Mouse (Mus musculus) neural tube, embryonic 11.5 days (tissue): ENCODE results near the gene Dennd1a. TPM values are rescaled to one million over a fixed set of nuclear protein-coding genes. Genes with fewer than 3 reads are reported as not detected.

Experiments used
- ATAC-seq: fragments of 200-750 bp; cut with Nextera tagmentation; 2 replicates; pipeline ENCODE4 v1.8.0; 2017; ENCODE audit warnings: moderate number of reproducible peaks, mild to moderate bottlenecking, moderate TSS enrichment, moderate library complexity; ENCODE audit not compliant: insufficient read depth, low FRiP score, low TSS enrichment
- DNase-seq: peaks from one replicate; pipeline ENCODE4 v3.0.0-alpha.2; 2015; ENCODE audit warnings: low spot score
- H3K27ac ChIP-seq: fragments of 300-500 bp; sonication (generic); 2 replicates; pipeline ENCODE4 v1.5.1; 2014; ENCODE audit warnings: low read depth, mild to moderate bottlenecking, low read length
- H3K27me3 ChIP-seq: fragments of 300-500 bp; sonication (generic); 2 replicates; pipeline ENCODE4 v1.6.1; 2014; ENCODE audit warnings: mild to moderate bottlenecking, low read length, mixed read lengths; ENCODE audit not compliant: control insufficient read depth, insufficient read depth
- H3K36me3 ChIP-seq: fragments of 300-500 bp; sonication (generic); 2 replicates; pipeline ENCODE4 v1.6.1; 2014; ENCODE audit warnings: mild to moderate bottlenecking, low read length, moderate library complexity, mixed read lengths; ENCODE audit not compliant: control insufficient read depth, insufficient read depth
- H3K4me1 ChIP-seq: fragments of 300-500 bp; sonication (generic); 2 replicates; pipeline ENCODE4 v1.6.1; 2014; ENCODE audit warnings: low read length, mixed read lengths; ENCODE audit not compliant: control insufficient read depth, insufficient read depth
- H3K4me2 ChIP-seq: fragments of 300-500 bp; sonication (generic); 2 replicates; pipeline ENCODE4 v1.6.1; 2014; ENCODE audit warnings: low read depth, mild to moderate bottlenecking, moderate library complexity
- H3K4me3 ChIP-seq: fragments of 300-500 bp; sonication (generic); 2 replicates; pipeline ENCODE4 v1.5.1; 2014; ENCODE audit warnings: low read depth, low read length
- H3K9ac ChIP-seq: fragments of 300-500 bp; sonication (generic); 2 replicates; pipeline ENCODE4 v1.6.1; 2014; ENCODE audit warnings: mild to moderate bottlenecking, low read length
- H3K9me3 ChIP-seq: fragments of 300-500 bp; sonication (generic); 2 replicates; pipeline ENCODE4 v1.6.1; 2016; ENCODE audit warnings: low read length; ENCODE audit not compliant: control insufficient read depth
- WGBS: fragments of 180-500 bp; shearing (Covaris S2); extraction: QIAGEN DNeasy Blood & Tissue Kit; methylation state at CpG from one replicate; pipeline ENCODE4 v1.1.7; 2014; 5-methylcytosine and 5-hydroxymethylcytosine counted together
- polyA plus RNA-seq: library from polyadenylated mRNA; unstranded; fragments of >200 nt; fragmentation: Nextera tagmentation; extraction: Ambion mirVana; gene quantifications from 2 replicates; pipeline ENCODE4 v1.2.1, GENCODE M21; 2014

Gene Dennd1a
- polyA plus RNA-seq, 1 experiment from 2014 or later = 7.3 TPM

- Histone ChIP-seq H3K27ac (no peak overlapping the region), H3K4me1 (no peaks in the 10 kb centered on the region; the same call in 1 of the 2 replicates), H3K9me3 (no peaks in the 10 kb centered on the region), H3K27me3 (no peaks in the 10 kb centered on the region), H3K4me3 (no peak overlapping the region), H3K36me3 (no peaks in the 10 kb centered on the region), H3K4me2 (no peak overlapping the region), H3K9ac (no peak overlapping the region)
- no peak for DNase-seq
- WGBS = 75% methylated on average over 5 of the region's 5 CpGs
- no peak for ATAC-seq
Measured at GRCm38 (mm10) chr2:37881262-37881913, 405.8 kb downstream of the Dennd1a start.

DNA sequence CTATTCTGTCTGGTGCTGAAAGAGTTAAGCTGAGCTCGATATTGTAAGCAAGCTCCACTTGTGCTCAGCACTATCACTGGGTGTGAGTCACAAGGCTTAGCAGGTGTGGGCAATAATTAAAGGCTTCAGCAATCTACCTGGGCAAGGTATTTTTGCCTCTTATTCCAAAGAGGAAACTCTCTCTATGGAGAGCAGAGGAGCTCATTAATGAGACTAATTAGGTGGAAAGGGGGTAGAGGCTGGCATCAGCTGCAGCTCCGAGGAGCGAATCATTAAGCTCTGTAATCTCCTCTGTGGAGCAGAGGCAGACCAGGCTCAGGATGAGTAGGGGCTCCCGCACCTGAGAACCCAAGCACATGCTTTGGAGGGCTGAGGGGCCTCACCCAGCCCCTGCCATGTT, 407.5 kb downstream of the Dennd1a start:
- H3K9me3 ChIP-seq = no peaks in the 10 kb centered on the region
- H3K36me3 ChIP-seq = no peaks in the 10 kb centered on the region
- H3K27me3 ChIP-seq = no peaks in the 10 kb centered on the region
- WGBS = 53% methylated on average over 4 of the region's 4 CpGs
- no peak for DNase-seq
- ATAC-seq = no peak
- no peaks in the 10 kb centered on the region; the same call in 1 of the 2 replicates for H3K4me1 ChIP-seq
- H3K27ac ChIP-seq = no peak overlapping the region
- no peak overlapping the region for H3K9ac ChIP-seq
- no peak overlapping the region for H3K4me3 ChIP-seq
- H3K4me2 ChIP-seq = no peak overlapping the region

DNA sequence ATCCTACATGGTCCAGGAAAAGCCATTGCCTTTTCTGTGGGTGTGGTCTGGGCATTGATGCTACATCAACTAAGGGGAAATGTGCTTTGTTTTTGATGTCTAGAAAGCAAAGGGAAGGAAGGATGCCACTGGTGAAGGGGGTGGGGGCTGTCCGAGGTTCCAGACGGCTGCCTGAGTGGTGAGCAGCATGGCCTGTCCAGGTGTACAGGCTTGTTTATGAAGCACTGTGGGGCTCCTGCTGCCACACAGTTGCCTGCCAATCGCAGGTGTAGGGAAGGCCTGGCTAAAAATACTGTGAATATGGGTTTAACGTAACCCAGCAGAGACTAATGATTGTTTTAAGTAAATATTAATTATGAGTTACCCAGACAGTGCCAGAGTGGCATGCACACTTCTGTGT, 414.4 kb downstream of the Dennd1a start:
- Histone ChIP-seq H3K27ac (no peak overlapping the region), H3K27me3 (no peaks in the 10 kb centered on the region), H3K4me3 (no peak overlapping the region), H3K9ac (no peak overlapping the region), H3K36me3 (no peaks in the 10 kb centered on the region), H3K4me1 (no peaks in the 10 kb centered on the region), H3K4me2 (no peak overlapping the region), H3K9me3 (no peaks in the 10 kb centered on the region)
- DNase-seq (no peak), ATAC-seq (no peak)
- 73% methylated on average over 4 of the region's 4 CpGs for WGBS

GRCm38 (mm10) chr2:37869628-37870027, 417.6 kb downstream of the Dennd1a start:
- Histone ChIP-seq H3K27me3 (no peaks in the 10 kb centered on the region), H3K4me2 (no peak overlapping the region), H3K36me3 (no peaks in the 10 kb centered on the region), H3K27ac (no peak overlapping the region), H3K4me3 (no peak overlapping the region), H3K9ac (no peak overlapping the region), H3K9me3 (no peaks in the 10 kb centered on the region), H3K4me1 (no peaks in the 10 kb centered on the region)
- DNase-seq = no peak
- WGBS = 40% methylated on average over 6 of the region's 6 CpGs
- no peak for ATAC-seq

DNA sequence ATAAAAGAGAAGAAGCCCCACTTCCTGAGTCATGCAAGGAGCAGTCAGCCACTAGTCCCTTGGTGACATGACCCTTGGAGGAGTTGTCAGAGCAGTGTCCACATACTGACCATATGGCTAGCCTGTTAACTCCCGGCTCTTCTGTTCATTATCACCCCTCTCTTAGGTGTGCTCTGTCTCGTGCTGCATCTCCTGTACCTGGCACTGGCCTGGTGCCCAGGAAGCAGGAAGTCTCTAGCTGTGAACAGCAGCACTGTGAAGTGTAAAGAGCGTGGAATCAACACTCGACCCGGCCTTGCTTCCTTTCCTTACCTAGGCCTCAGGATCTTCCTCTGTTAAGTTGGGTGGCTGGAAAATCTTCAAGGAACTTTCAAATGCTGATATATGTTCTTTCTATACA, 419.8 kb downstream of the Dennd1a start:
- no peak for DNase-seq
- Histone ChIP-seq H3K9me3 (no peaks in the 10 kb centered on the region), H3K4me2 (no peak overlapping the region), H3K36me3 (no peaks in the 10 kb centered on the region), H3K4me1 (no peaks in the 10 kb centered on the region), H3K27ac (no peak overlapping the region), H3K27me3 (no peaks in the 10 kb centered on the region), H3K4me3 (no peak overlapping the region), H3K9ac (no peak overlapping the region)
- WGBS = 76% methylated on average over 5 of the region's 5 CpGs
- ATAC-seq = no peak

GRCm38 (mm10) chr2:37857472-37857871, 429.7 kb downstream of the Dennd1a start:
- Histone ChIP-seq H3K36me3 (no peaks in the 10 kb centered on the region), H3K9me3 (no peaks in the 10 kb centered on the region), H3K4me1 (no peaks in the 10 kb centered on the region), H3K9ac (no peak overlapping the region), H3K27ac (no peak overlapping the region), H3K4me2 (no peak overlapping the region), H3K4me3 (no peak overlapping the region), H3K27me3 (no peaks in the 10 kb centered on the region)
- ATAC-seq (no peak), DNase-seq (no peak)
- WGBS = 93% methylated on average over 1 of the region's 1 CpGs

DNA sequence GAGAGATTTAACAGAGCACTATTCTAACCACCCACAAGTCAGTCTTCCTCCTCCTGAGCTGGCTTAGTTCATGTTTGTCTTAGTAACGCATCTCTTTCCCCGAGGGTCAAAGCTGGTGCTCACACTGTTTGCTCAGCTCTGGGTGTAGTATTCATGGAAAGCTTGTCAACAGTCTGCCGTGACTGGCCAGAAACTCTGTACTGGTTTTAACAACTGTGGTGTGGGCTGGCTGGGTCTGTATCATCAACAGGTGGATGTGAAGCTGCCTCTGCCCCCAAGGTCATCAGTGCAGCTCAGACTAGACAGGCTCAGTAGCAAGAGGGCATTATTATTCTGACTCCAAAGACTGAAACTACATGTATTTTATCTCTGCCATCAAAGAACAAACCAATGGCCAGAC, 430.2 kb downstream of the Dennd1a start:
- H3K9ac ChIP-seq = no peak overlapping the region
- ATAC-seq = no peak
- 79% methylated on average over 3 of the region's 3 CpGs for WGBS
- DNase-seq = no peak
- no peak overlapping the region for H3K27ac ChIP-seq
- H3K4me2 ChIP-seq = no peak overlapping the region
- H3K4me3 ChIP-seq = no peak overlapping the region
- H3K27me3 ChIP-seq = no peaks in the 10 kb centered on the region
- H3K4me1 ChIP-seq = no peaks in the 10 kb centered on the region
- no peaks in the 10 kb centered on the region for H3K9me3 ChIP-seq
- H3K36me3 ChIP-seq = no peaks in the 10 kb centered on the region

- Histone ChIP-seq H3K9ac (no peak overlapping the region), H3K4me1 (no peaks in the 10 kb centered on the region), H3K27me3 (no peaks in the 10 kb centered on the region), H3K27ac (no peak overlapping the region), H3K36me3 (no peaks in the 10 kb centered on the region), H3K9me3 (no peaks in the 10 kb centered on the region), H3K4me3 (no peak overlapping the region), H3K4me2 (no peak overlapping the region)
- DNase-seq (no peak), ATAC-seq (no peak)
- 78% methylated on average over 2 of the region's 2 CpGs for WGBS
Measured at GRCm38 (mm10) chr2:37855226-37855625, 432.0 kb downstream of the Dennd1a start.

DNA sequence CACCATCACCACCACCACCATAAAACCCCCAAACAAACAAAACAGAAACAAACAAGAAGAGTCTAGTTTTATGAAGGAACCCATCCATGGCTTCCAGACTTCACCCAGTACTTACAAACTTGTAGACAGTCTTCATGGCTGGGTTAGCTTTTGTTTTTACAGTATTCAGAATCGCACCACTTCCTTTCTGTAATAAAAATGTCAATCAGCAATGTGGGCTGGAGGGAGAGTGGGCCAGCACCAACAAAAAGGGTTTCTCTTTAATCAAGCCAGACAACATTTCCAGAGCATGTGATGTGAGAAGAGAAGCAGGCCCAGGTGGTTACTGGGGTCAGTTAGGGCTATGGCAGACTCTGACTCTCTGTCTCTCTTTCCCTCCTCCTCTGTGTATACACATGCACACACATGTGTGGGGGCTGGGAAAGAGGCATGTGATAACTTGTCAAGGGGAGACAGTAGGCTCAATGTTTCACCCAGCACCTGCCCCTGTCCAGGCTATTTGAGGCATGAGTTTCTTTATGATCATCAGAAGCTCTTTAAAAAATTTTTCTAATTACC, 433.2 kb downstream of the Dennd1a start:
- ATAC-seq (no peak), DNase-seq (no peak)
- no peak overlapping the region for H3K4me3 ChIP-seq
- H3K27me3 ChIP-seq = no peaks in the 10 kb centered on the region
- no peak overlapping the region for H3K9ac ChIP-seq
- no peaks in the 10 kb centered on the region for H3K36me3 ChIP-seq
- H3K4me1 ChIP-seq = no peaks in the 10 kb centered on the region
- H3K9me3 ChIP-seq = no peaks in the 10 kb centered on the region
- 72% methylated on average over 1 of the region's 1 CpGs for WGBS
- H3K27ac ChIP-seq = no peak overlapping the region
- no peak overlapping the region for H3K4me2 ChIP-seq
